Mouse (Mus musculus) C3H10T1/2 (cell line): ENCODE measurements around the gene Upf1. TPM values are rescaled to one million over a fixed set of nuclear protein-coding genes. Genes with fewer than 3 reads are reported as not detected.

Source experiments
- polyA plus RNA-seq, 2 experiments: library from polyadenylated mRNA; unstranded; fragments of >200 nt; fragmentation: generic; extraction: Trizol; gene quantifications; one replicate each; pipeline ENCODE4 v1.2.1; 2012; ENCODE audit warnings: missing spikeins in 2 of 2

Upf1 gene
- 10 to 100 TPM in 1 of 2 experiments, 1 to 10 TPM in 1; 9.7 to 46.9 TPM for polyA plus RNA-seq

GRCm38 (mm10) chr8:70353194-70353817 lies at the start of gene Upf1:
Upf1 (minus strand) TSS chr8:70353278.

GRCm38 (mm10) chr8:70373397-70374317 lies 20.6 kb upstream of the Upf1 start, which contains the start of gene Comp:
Comp (plus strand) TSS chr8:70373558.

GRCm38 (mm10) chr8:70329124-70329834 lies 23.8 kb downstream of the Upf1 start, which contains the start of gene Gdf1:
Gdf1 (plus strand) TSS chr8:70329817.

GRCm38 (mm10) chr8:70315624-70316510 lies 37.2 kb downstream of the Upf1 start, which contains the start of gene Cers1:
Cers1 (plus strand) TSS chr8:70315775.

GRCm38 (mm10) chr8:70302358-70302890 lies 50.7 kb downstream of the Upf1 start, which contains the start of the genes Ddx49 and Cope:
Ddx49 (minus strand) TSS chr8:70302489.
Cope (plus strand) TSS chr8:70302518.

GRCm38 (mm10) chr8:70282603-70283135 lies 70.4 kb downstream of the Upf1 start, which contains the start of gene Homer3:
Homer3 (plus strand) TSS chr8:70282827.

Other genes starting within 250 kb of the Upf1 start
- gene Ncan, start 232.4 kb downstream of the Upf1 start, polyA plus RNA-seq: under 1 TPM; under 0.01 to 0.06 TPM
- 10 to 100 TPM; 28.9 to 68.0 TPM for gene Nr2c2ap, start 221.9 kb downstream of the Upf1 start, polyA plus RNA-seq
- 10 to 100 TPM in 1 of 2 experiments, 1 to 10 TPM in 1; 7.9 to 19.7 TPM for gene Rfxank, start 214.1 kb downstream of the Upf1 start, polyA plus RNA-seq
- 10 to 100 TPM; 44.4 to 92.4 TPM for gene Borcs8, start 213.8 kb downstream of the Upf1 start, polyA plus RNA-seq
- gene Mef2b, start 213.6 kb downstream of the Upf1 start, polyA plus RNA-seq: under 1 TPM; 0.19 to 0.79 TPM
- gene Tmem161a, start 180.9 kb downstream of the Upf1 start, polyA plus RNA-seq: 10 to 100 TPM; 20.8 to 81.8 TPM
- gene Slc25a42, start 141.0 kb downstream of the Upf1 start, polyA plus RNA-seq: 10 to 100 TPM in 1 of 2 experiments, under 1 TPM in 1; 0.89 to 18.9 TPM
- 10 to 100 TPM in 1 of 2 experiments, 1 to 10 TPM in 1; 10.0 to 33.2 TPM for gene Sugp2, start 119.1 kb downstream of the Upf1 start, polyA plus RNA-seq
- 10 to 100 TPM; 33.5 to 33.9 TPM for gene Armc6, start 118.8 kb downstream of the Upf1 start, polyA plus RNA-seq
- gene Homer3, start 70.5 kb downstream of the Upf1 start, polyA plus RNA-seq: 10 to 100 TPM; 28.6 to 58.1 TPM
- gene Ddx49, start 50.8 kb downstream of the Upf1 start, polyA plus RNA-seq: 10 to 100 TPM; 61.1 to 69.1 TPM
- 100 to 1,000 TPM; 192 to 229 TPM for gene Cope, start 50.8 kb downstream of the Upf1 start, polyA plus RNA-seq
- 1 to 10 TPM in 1 of 2 experiments, under 1 TPM in 1; 0.94 to 8.5 TPM for gene Cers1, start 37.5 kb downstream of the Upf1 start, polyA plus RNA-seq
- 1 to 10 TPM; 1.5 to 8.3 TPM for gene Gdf1, start 23.5 kb downstream of the Upf1 start, polyA plus RNA-seq
- gene Comp, start 20.3 kb upstream of the Upf1 start, polyA plus RNA-seq: 1 to 10 TPM in 1 of 2 experiments, under 1 TPM in 1; 0.02 to 2.4 TPM
- gene Crtc1, start 86.3 kb upstream of the Upf1 start, polyA plus RNA-seq: 10 to 100 TPM in 1 of 2 experiments, 1 to 10 TPM in 1; 5.7 to 21.4 TPM
- gene Klhl26, start 123.7 kb upstream of the Upf1 start, polyA plus RNA-seq: 10 to 100 TPM; 14.5 to 39.8 TPM
- under 1 TPM; 0.13 to 0.68 TPM for gene Tmem59l, start 134.1 kb upstream of the Upf1 start, polyA plus RNA-seq
- gene Crlf1, start 139.9 kb upstream of the Upf1 start, polyA plus RNA-seq: 100 to 1,000 TPM; 255 to 582 TPM
- gene Rex1bd, start 153.5 kb upstream of the Upf1 start, polyA plus RNA-seq: 100 to 1,000 TPM; 419 to 692 TPM
- 1,000 to 10,000 TPM; 2,018 to 3,199 TPM for gene Uba52, start 157.5 kb upstream of the Upf1 start, polyA plus RNA-seq
- gene Fkbp8, start 174.4 kb upstream of the Upf1 start, polyA plus RNA-seq: 100 to 1,000 TPM; 339 to 400 TPM
- gene Kxd1, start 174.7 kb upstream of the Upf1 start, polyA plus RNA-seq: 10 to 100 TPM; 49.2 to 79.4 TPM
- 10 to 100 TPM in 1 of 2 experiments, 1 to 10 TPM in 1; 7.9 to 19.2 TPM for gene Ell, start 186.2 kb upstream of the Upf1 start, polyA plus RNA-seq
- 1 to 10 TPM in 1 of 2 experiments, under 1 TPM in 1; 0.20 to 2.1 TPM for gene Isyna1, start 241.1 kb upstream of the Upf1 start, polyA plus RNA-seq